Mouse (Mus musculus) lung, postnatal 0 days (tissue): ENCODE results near the gene Ppp6r2.

ENCODE experiments used
- CTCF ChIP-seq: IDR thresholded peaks from 2 replicates; pipeline ENCODE4 v1.5.1; 2016; ENCODE audit warnings: antibody characterized with exemption, mild to moderate bottlenecking
- EP300 ChIP-seq: IDR thresholded peaks from 2 replicates; pipeline ENCODE4 v1.6.1; 2016; ENCODE audit warnings: antibody characterized with exemption, mild to moderate bottlenecking, control low read depth

DNA sequence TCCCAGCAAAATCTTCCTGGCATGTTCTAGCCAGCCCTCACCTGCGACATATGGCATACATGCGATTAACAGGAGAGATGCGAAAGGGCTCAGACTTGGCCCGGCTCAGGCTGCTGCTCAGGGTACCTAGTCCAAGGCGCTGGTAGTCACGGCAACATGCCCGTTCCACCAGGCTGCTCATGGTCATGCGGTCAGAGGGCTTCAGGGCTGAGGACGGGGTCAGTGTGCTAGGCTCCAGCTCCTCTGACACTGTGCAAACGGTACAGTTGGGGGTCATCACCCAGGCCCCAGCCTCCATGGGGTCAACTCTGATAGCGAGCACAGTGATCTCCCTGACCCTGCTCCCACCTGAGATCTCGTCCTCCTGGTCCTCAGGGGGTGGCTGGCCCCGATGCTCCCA is 88.8 kb downstream of the Ppp6r2 start:
- TF ChIP-seq CTCF, result no peak
- TF ChIP-seq EP300, result no peak
